Mouse (Mus musculus): ENCODE results near the gene Kcnc1.

The Kcnc1 gene

DNA sequence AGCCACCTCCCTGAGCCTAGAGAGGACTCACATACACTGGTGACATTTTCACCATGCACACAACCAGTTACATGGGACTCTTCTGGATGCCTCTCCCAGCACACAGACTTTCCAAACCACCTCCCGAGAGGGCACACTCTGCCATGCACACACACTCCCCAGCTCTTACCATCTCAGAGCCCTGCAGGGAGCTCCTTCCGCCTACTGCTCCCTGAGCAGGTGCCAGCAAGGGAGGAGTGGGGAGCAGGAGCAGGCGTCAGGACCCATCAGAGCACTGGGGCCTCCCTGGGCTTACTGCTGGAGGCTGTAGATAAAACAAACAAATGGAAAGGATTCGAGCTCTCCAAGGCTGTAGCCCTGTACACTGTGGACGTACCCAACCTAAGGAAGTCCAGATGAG lies 25.2 kb downstream of the Kcnc1 start:
- DNase-seq (ENCODE audit: low spot score in 2 of 2) = no peak

DNA sequence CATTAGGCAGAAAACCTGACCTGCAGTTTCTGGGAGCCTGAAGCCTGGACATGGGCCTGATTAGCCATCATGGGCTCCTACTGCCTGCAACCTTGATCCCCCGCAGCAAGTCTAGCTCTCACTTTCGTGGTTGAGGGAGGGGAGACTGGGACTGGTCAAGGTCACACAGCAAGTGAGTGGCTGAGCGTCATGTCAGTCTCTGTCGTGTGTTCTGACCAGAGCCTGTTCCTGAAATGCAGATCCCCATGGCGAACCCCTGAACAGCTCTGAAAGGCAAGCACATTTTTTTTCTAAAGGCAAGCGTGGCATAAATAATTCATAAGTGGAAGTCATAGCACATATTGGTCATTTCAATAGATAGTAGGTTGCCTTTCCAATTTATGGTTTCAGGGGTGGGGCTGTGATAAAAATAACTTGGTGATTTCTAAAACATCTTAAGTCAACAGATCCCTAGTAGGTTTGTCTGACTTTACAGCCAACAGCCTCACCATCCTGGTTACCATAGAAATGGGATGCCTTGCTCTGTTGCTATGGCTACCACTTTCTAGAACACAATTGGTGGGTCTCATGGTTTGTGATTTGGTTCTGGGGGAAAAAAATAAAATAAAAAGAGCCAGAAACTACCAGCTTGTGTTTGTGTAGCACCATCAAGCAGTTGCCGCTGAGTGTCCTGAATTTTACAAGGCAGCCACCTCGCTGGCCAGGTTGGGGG lies 25.9 kb downstream of the Kcnc1 start:
- DNase-seq (ENCODE audit: low spot score in 2 of 2) = no peak

DNA sequence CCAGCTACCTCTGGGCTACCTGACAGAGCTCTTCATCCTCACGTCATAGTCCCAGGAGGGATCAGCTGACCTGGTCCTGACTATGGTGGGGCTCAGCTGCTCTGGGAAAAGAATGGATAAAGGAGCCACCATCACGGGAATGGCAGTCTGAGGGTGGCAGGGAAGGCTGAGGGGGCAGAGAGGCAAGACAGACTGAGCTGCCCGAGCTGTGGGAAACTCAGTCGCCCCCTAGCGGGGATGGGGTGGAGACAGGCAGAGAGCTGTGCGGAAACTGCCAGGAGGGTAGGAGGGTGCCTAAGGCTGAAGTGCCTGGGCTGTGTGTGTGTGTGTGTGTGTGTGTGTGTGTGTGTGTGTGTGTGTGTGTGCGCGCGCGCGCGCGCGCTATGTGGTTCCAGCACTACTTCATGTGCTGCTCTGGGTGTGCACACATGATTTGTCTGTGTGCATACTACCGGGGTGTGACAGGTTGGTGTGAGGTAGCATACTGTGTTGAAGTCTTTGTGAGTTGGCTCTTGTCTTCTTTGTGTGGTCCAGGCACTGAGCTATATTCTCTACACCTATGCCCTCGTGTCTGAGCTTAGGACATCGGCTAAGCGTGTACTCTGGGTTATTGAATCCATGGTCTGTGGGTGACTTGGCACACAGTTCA lies 26.6 kb downstream of the Kcnc1 start:
- DNase-seq (ENCODE audit: low spot score in 2 of 2) = peak; percentile 35 to 81

DNA sequence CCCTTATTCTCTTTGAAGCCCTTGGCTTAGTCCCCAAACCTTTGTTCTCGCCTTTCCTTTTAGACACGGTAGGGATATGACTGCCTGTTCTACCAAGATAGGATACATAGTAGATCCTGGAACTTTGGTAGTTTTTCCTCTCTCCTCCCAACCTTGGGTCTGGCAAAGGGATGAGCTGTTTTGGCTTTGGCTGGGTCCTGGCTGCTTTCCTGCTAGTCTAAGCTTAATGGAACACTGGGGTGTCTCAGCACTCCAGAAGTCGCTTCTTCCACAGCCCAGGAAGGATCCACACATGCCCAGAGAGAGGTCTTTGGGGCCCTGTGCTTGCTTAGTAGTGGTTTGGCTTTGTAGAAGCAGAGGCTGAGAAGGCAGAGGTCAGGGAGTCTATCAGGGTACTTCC lies 27.7 kb downstream of the Kcnc1 start:
- DNase-seq (ENCODE audit: low spot score in 2 of 2) = no peak

DNA sequence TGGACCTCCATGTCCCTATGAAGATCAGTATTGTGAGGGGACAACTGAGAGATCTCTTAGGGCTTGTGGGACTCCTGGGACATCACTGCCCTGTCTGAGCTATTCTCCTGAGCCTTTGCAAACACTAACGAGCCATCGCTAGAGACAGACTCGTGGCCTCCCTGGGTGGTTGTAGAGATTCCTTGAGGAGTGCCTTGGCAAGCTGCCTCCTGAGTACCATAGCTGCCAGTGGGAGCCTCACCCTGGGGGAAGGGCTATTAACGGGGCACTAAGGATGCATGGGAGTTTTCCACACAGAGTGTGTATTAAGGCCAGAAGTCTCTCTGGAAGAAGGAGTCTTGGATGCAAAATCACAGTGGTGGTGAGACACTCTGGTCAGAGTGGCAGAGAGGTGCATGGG lies 28.7 kb downstream of the Kcnc1 start:
- DNase-seq (ENCODE audit: low spot score in 2 of 2) = no peak

DNA sequence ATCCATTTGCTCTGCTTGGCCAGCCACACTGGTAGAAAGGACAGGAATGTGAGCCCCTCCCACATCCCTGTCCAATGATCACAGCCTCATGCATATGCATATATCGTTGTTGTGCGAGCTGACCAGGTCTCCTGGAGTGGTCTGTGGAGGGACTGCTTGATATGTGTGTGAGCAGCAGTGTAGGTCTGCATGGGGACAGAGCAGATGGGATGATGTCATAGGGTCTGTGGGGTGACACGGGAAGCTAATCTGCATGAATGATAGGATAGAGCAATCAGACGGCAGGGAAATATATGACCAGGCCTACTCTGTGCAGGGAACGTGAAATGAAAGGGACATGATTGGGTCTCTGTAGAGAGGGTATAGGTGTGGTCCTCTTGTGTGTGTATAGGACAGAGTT lies 37.6 kb downstream of the Kcnc1 start:
- no peak for DNase-seq (ENCODE audit: low spot score in 2 of 2)

DNA sequence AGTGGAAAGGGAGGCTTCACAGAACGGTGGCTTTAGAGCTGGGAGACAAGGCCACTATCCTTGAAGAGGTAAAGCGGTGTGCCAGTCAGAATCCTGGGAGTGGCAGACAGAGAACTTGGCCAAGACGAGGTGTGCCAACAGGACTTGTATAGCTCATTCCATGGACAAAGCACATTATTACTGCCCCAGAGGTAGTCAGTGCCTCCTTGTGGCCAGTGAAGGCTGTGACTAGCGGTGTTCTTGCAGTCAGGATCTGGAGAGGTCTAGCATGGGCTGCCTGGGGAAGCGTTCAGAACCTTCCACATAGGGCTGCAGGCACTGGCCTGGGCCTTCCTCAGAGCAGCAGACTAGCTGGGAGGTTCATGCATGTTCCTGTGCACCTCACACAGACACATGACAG lies 39.5 kb downstream of the Kcnc1 start:
- no peak for DNase-seq (ENCODE audit: low spot score in 2 of 2)

DNA sequence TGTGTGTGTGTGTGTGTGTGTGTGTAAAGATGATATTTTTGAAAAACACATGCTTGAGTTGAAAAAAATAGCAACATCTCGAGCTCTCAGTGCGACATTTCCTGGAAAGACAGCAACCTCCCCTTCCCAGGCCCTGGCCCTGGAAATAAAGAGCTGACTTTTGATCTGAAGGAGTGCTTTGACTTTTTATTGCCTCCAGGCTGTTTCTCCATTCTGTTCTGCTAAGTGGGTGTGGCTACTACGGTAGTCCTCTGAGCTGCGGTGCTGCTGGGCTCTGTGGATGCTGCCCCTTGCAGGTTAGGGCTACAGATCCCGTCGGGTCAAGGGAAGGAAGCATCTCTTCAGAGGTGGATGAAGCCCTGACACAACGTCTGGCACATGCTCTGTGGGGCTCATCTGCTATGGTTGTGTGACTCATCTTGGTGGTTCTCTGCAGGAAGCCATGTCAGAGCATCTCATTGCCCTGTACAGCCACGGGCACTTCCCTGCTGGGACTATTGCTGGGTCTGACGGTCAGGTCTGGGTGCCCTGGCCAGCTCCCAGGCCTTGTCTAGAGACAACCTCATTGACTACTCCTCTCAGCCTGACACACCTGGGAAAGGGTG lies 42.3 kb downstream of the Kcnc1 start:
- DNase-seq (ENCODE audit: low spot score in 2 of 2) = no peak

DNA sequence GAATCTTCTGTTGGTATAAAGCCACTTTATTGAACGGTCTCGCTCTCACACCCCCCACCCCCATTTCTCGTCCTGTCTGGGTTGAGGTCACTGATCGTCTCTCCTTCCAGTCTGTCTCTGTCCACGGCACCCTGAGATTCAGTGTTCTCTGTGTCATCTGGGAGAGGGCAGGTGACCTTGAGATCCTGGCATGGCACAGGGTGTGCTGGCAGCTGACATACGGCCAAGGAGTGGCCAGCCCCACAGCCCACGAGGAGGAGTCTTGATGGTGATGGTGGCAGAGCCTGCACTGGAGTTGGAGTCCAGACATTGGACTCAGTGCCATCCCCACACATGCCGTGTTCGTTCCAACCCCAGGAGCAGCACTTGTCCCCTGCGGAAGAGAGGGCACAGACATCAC lies 46.9 kb downstream of the Kcnc1 start:
- DNase-seq (ENCODE audit: low spot score in 2 of 2) = no peak

DNA sequence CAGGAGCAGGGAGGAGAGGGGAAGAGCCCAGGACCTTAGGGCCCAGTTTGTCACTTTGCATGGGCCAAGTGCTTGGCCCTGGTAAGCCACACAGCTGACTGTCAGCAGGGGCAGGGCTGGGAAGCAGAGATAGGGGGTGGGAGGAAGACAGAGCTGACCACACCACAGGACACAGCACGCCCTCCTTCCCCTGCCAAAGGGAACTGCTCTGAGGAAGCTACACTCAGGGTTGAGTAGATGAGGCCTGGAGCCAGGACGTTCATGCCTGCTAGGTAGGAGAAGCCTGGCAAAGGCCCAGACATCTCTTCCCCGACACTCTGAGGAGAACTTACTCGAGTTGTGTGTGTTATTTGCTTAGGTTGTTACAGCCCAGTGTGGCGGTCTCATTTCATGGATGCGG lies 49.6 kb downstream of the Kcnc1 start:
- no peak for DNase-seq (ENCODE audit: low spot score in 2 of 2)

DNA sequence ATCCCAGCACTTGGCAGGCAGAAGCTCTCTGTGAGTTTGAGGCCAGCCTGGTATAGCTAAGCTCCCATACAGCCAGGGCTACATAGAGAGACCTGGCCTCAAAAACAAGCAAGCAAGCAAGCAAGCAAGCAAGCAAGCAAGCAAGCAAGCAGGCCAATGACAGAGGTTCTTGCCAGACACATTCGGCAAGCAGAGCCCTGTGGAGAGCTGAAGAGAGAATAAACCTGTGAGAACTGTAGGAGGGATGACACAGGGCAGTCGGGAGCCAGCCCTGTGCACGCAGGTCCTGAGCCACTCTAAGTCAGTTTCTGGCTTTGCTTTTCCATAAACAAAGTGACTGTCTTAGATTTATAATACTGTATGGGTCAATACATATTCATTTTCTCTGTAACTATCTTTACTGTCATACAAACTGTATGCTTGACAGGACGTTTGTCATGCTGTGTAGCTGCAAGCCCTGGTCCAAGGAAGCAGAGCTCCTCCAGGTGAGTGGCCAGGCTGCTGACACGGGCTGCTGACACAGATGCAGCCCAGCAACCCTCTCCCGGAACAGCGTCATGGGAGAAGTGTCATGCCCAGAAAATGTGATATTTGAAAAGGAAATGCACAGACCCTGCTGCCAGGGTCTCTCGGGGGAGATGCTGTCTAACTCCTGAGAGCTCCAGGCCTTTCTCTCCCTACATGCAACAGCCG lies 51.3 kb downstream of the Kcnc1 start:
- DNase-seq (ENCODE audit: low spot score in 2 of 2) = no peak

DNA sequence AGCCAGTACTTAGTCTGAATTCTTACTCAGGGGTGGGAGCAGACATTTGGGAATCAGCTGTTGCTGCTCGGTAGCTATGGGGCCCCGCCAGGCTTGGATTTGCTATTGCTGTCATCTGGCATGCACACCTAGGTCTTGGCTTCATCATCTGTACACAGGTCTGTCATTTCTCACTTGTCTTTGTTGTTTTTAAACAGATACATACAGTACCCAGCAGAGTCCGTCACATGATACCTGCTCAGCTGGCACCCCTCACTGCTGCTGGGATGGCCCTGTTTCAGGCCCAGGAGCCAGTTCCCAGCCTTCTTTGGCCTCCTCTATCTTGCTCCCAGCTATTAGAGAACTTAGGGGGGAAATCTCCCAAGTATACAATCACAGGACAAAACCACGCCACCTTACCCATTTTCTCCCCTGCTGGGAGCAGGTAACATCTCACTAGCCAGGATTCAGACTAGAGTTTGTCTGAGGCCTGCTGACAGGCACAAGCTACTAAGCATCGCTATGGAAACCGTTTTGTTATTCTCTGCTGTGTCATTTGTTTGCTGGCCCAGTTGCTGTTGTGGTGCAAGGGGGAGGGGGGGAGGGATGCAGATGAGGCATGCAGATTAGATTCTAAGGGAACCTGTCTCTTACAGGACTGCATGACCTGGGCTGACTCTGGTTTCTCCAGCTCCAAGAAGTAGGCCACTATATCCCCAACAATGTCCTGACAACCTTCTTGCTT lies 52.8 kb downstream of the Kcnc1 start:
- DNase-seq (ENCODE audit: low spot score in 2 of 2) = no peak

DNA sequence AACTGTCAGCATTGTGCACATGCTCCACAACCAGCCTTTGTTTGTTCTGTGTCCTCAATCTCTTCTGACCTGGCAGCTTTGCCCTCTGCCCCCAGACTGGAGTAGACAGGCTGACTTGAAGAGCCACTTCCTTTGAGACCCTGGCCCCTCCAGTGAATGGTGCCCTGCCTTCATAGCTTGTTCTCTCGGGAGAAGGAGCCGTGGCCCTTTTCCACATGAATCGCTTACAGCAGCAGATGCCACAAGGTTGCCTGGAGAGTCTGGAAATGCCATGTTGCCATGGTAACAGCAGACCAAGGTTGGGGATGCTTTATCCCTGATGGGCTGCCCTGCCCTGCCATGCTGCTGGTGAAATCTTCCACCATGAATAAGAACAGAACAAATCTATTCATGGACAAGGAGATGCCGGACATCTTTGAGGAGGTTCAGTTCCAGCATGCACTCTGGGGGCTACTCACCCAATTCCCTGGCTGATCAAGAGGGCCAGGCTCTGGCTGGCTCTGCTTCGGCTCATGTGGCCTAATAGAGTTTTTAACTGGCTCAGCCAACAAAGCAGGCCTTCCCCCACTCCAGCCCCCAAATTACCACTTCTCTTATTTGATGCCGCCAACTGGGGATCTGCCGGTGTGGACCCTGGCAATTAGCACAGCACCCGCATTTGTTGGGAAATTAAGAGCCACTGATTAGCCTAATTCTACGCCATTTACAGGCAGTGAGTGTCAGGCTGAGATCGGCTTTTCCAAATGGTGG lies 57.8 kb downstream of the Kcnc1 start:
- no peak for DNase-seq (ENCODE audit: low spot score in 2 of 2)

DNA sequence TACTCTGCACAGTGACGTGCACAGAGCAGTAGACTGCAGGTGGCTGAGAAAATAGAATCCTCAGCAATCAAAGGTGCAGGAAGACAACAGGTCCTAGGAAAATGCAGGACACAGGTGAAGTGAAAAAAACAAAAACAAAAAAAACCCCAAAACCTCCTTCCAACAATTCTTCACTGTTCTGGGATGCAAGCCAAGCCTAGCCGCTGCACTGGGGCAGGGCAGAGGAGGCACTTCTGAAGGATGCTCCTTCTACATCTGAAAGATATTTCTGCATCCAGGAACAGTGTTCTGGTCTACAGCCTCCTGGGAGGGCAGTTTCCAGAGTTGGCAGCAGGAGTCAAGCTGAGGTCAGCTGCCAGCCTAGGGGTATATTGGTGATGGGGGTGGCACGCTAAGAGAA lies 61.6 kb downstream of the Kcnc1 start:
- DNase-seq (ENCODE audit: low spot score in 2 of 2) = no peak

DNA sequence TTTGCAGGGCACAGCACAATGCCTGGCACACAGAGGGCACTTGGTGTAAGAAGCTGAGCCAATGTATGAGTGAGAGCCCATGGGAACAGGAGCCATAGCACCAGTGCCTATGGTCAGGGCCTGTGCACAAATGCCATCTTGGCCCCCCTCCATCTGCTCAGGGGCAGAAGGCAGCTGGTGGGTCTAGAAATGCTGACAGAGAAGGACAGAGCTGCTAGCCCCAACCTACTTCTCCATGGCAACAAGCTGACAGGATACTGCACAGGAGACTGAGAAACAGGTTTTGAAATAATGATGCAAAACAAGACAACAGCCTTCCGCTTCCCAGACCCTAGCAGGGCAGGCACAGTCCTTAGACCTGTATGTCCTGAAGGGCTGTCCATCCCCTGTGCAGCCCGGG lies 62.9 kb downstream of the Kcnc1 start:
- DNase-seq (ENCODE audit: low spot score in 2 of 2) = no peak

DNA sequence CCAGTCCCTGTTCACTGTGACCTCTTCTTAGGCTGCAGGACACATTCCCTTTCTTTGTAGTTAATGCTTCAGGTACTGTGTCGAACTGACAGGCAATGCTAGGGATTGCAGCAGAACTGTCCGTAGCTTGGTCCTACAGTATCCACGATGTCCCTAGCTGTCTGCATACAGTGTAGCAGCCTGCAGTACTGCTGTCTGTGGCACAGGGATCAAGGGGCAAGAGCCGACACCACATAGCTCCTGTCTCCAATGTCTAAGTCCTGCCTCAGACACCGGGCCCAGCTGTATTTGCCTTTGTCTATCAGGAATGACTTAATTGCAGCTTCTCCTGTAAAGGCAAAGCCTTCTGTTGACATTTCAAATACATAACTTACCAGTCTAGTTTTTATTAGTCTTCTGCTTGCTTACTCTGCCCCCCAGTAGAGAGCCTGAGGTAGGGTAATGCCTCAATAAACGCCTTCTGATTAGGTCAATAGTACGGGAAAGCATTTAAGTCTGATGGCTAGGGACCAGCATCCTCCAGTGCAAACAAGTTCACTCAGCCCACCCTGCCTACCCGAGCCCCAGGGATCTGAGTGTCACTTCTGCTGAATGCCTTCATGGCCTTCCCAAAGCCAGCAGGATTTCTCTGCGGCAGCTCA lies 63.4 kb downstream of the Kcnc1 start:
- DNase-seq (ENCODE audit: low spot score in 2 of 2) = no peak

DNA sequence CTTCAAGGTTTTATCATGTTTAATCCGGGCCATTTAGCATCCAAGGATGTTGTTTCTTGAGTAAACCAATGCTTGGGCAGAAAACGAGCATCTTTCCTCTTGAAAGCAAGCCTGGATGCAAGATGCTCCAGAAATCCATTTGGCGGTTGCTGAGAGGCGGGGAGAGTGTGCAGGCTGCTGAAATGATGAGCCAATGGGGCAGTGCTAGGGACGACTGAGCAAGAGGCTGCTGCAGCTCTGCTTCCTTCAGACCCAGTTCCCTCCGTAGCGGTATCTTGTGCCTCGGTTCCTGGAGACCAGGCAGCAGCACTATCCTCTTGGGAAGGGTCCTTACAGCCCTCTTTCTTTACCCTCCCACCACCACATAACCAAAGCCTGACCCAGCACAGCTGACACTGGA lies 66.0 kb downstream of the Kcnc1 start:
- DNase-seq (ENCODE audit: low spot score in 2 of 2) = no peak

DNA sequence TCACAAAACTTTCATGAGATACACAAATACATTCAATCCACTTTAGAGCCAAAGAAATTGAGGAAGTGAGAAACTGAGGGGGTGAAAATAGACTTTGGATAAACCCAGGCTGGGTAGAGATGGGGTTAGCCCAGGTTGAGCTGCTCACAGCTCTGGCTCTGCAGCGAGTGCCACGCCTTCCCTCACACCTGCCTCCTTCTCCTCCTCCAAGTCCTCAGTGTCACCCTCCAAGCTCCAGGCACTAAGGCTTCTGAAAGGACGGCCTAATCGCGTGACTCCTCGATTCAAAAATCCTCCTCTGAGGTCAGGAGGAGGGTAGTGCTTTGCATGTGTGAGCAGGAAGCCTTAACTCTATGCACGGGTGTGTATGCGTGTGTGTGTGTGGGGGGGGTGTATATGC lies 66.8 kb downstream of the Kcnc1 start:
- DNase-seq (ENCODE audit: low spot score in 2 of 2) = no peak

DNA sequence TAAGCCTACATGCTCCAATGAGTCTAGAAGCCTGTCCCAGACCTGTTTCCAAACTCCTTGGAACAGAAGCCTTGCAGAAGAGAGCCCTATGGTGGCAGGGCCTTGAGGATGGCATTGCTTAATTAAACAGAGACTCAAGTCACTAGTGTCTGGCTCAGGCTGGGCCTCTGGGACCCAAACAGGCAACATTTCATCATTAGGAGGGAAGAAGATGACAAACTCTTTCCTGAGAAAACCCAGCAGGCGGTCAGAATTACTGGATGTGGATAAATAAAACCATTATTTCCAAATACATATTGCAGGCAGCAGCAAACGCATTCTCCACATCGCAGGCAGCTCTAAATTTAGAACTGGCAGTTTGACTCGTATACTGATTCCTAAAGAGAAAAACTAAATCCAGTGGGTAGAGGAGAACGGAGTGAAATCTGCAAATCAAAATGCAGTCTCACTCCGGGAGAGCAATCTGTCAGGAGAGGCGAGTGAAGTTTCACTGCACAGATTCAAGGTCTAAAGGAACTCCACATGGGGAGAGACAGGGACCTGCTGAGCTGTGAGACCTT lies 70.2 kb downstream of the Kcnc1 start:
- DNase-seq (ENCODE audit: low spot score in 2 of 2) = no peak

DNA sequence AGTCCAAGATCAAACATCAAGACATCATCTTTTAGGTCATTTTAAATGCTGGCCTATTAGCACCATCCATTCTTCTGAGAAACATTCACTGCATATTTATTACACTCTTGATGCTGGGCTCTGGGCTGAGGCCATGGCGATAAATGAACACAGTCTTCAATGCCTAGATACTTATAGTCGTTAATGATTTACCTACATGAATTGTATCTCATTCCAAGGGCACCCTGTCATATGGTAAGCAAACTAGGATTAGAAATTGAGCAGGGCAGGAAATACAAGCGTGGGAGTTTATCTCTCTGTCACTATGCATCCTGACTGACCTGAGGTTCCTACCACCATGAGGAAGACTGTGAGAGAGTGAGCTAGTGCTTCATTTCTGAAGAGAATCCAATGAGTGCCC lies 73.2 kb downstream of the Kcnc1 start:
- DNase-seq (ENCODE audit: low spot score in 2 of 2) = no peak

Data from spleen, postnatal 10 days (tissue).